Mouse (Mus musculus) kidney, adult 2 months (tissue): ENCODE data around the gene Adgrl2.

Experiments
- CTCF ChIP-seq: fragments of 200-500 bp; conservative IDR thresholded peaks from 2 replicates; pipeline ENCODE4 v1.5.1; 2011; ENCODE audit warnings: low read depth, mild to moderate bottlenecking, control low read depth, low read length, moderate library complexity, mixed read lengths; ENCODE audit not compliant: insufficient read depth, insufficient read length
- POLR2A ChIP-seq: fragments of 200-500 bp; IDR thresholded peaks from one replicate; pipeline ENCODE4 v1.6.1; 2011; ENCODE audit warnings: low read depth, low read length, control low read depth

DNA sequence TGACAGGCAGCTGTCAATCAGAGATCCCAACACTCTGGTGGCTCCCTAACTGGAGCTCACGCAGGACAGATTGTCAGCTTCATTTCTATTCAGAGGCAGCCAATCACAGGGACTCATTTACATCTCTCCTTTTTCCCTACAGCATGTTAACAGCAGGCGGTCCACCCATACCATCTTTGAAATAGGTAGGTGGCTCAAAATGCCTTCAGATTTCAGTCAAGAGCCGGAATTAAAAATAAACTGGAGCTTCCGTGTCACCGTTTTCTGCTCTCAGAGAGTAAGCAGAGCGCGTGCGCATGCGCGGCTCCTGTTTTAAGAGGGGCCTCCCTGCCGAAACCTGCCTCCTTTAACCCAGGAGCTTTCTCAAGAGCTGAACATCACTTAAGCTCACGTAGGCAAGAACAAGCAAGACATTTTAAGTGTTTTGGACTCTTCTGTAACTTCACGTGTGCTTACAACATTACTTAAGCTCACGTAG, 67.7 kb downstream of the Adgrl2 start:
- TF ChIP-seq POLR2A (no peak), CTCF (no peak)
